Mouse (Mus musculus): ENCODE results near the gene Slc38a3. TPM values are rescaled to one million over a fixed set of nuclear protein-coding genes. Genes with fewer than 3 reads are reported as not detected.

The Slc38a3 gene
- polyA plus RNA-seq, 1 experiment: not detected

- Histone ChIP-seq H3K4me3 (ENCODE audit: insufficient read depth, low read depth, low read length) (no peak overlapping the region), H3K27ac (ENCODE audit: insufficient read depth, low read depth, low read length) (no peak overlapping the region), H3K4me1 (ENCODE audit: control insufficient read depth, insufficient read depth, low read length) (peaks cover 5% of the 10 kb centered on the region; the same call in 1 of the 2 replicates)
- TF ChIP-seq CTCF (IDR thresholded peaks at IDR 0.05; ENCODE audit: insufficient read depth, low read depth, low read length): peak; percentile 94
- TF ChIP-seq POLR2A (IDR thresholded peaks at IDR 0.05; ENCODE audit: insufficient read depth, low read depth, low read length): no peak
- 7% methylated on average over 10 of the region's 10 CpGs for WGBS
These were observed 67.2 kb downstream of the Slc38a3 start for GRCm38 (mm10) chr9:107602068-107602648.

GRCm38 (mm10) chr9:107601275-107601674, 68.1 kb downstream of the Slc38a3 start:
- Histone ChIP-seq H3K4me3 (ENCODE audit: insufficient read depth, low read depth, low read length) (no peak overlapping the region), H3K27ac (ENCODE audit: insufficient read depth, low read depth, low read length) (no peak overlapping the region), H3K4me1 (ENCODE audit: control insufficient read depth, insufficient read depth, low read length) (peaks cover 5% of the 10 kb centered on the region; the same call in 1 of the 2 replicates)
- WGBS: 86% methylated on average over 11 of the region's 11 CpGs
- TF ChIP-seq POLR2A (IDR thresholded peaks at IDR 0.05; ENCODE audit: insufficient read depth, low read depth, low read length): no peak
- no peak for TF ChIP-seq CTCF (IDR thresholded peaks at IDR 0.05; ENCODE audit: insufficient read depth, low read depth, low read length)

GRCm38 (mm10) chr9:107600745-107601144, 68.6 kb downstream of the Slc38a3 start:
- no peak for TF ChIP-seq CTCF (IDR thresholded peaks at IDR 0.05; ENCODE audit: insufficient read depth, low read depth, low read length)
- no peak for TF ChIP-seq POLR2A (IDR thresholded peaks at IDR 0.05; ENCODE audit: insufficient read depth, low read depth, low read length)
- no peak overlapping the region for H3K27ac ChIP-seq (ENCODE audit: insufficient read depth, low read depth, low read length)
- no peak overlapping the region for H3K4me3 ChIP-seq (ENCODE audit: insufficient read depth, low read depth, low read length)
- H3K4me1 ChIP-seq (ENCODE audit: control insufficient read depth, insufficient read depth, low read length): peaks cover 5% of the 10 kb centered on the region; the same call in 1 of the 2 replicates
- 78% methylated on average over 12 of the region's 12 CpGs for WGBS

Other genes with a start within 250 kb of the Slc38a3 start
- gene Tmem115, start 135.6 kb downstream of the Slc38a3 start, polyA plus RNA-seq (2012; ENCODE audit: insufficient read depth, insufficient read length, low replicate concordance, missing spikeins): not detected in 2 replicates
- gene Cyb561d2, start 127.3 kb downstream of the Slc38a3 start, polyA plus RNA-seq (2012; ENCODE audit: insufficient read depth, insufficient read length, low replicate concordance, missing spikeins): not detected in 2 replicates
- not detected in 2 replicates for gene Nprl2, start 127.3 kb downstream of the Slc38a3 start, polyA plus RNA-seq (2012; ENCODE audit: insufficient read depth, insufficient read length, low replicate concordance, missing spikeins)
- gene Zmynd10, start 122.2 kb downstream of the Slc38a3 start, polyA plus RNA-seq (2012; ENCODE audit: insufficient read depth, insufficient read length, low replicate concordance, missing spikeins): not detected in 2 replicates
- not detected in 2 replicates for gene Rassf1, start 118.0 kb downstream of the Slc38a3 start, polyA plus RNA-seq (2012; ENCODE audit: insufficient read depth, insufficient read length, low replicate concordance, missing spikeins)
- not detected in 2 replicates for gene Tusc2, start 106.3 kb downstream of the Slc38a3 start, polyA plus RNA-seq (2012; ENCODE audit: insufficient read depth, insufficient read length, low replicate concordance, missing spikeins)
- gene Hyal2, start 101.6 kb downstream of the Slc38a3 start, polyA plus RNA-seq (2012; ENCODE audit: insufficient read depth, insufficient read length, low replicate concordance, missing spikeins): not detected in 2 replicates
- not detected in 2 replicates for gene Hyal1, start 92.6 kb downstream of the Slc38a3 start, polyA plus RNA-seq (2012; ENCODE audit: insufficient read depth, insufficient read length, low replicate concordance, missing spikeins)
- gene Naa80, start 90.6 kb downstream of the Slc38a3 start, polyA plus RNA-seq (2012; ENCODE audit: insufficient read depth, insufficient read length, low replicate concordance, missing spikeins): not detected in 2 replicates
- not detected in 2 replicates for gene Hyal3, start 88.7 kb downstream of the Slc38a3 start, polyA plus RNA-seq (2012; ENCODE audit: insufficient read depth, insufficient read length, low replicate concordance, missing spikeins)
- gene Ifrd2, start 81.9 kb downstream of the Slc38a3 start, polyA plus RNA-seq (2012; ENCODE audit: insufficient read depth, insufficient read length, low replicate concordance, missing spikeins): not detected in 2 replicates
- not detected in 2 replicates for gene Sema3b, start 60.3 kb downstream of the Slc38a3 start, polyA plus RNA-seq (2012; ENCODE audit: insufficient read depth, insufficient read length, low replicate concordance, missing spikeins)
- 1,429 TPM in 1 of 2 replicates, not detected in the other for gene Gnai2, start 34.2 kb downstream of the Slc38a3 start, polyA plus RNA-seq (2012; ENCODE audit: insufficient read depth, insufficient read length, low replicate concordance, missing spikeins)
- not detected in 2 replicates for gene Gnat1, start 10.2 kb upstream of the Slc38a3 start, polyA plus RNA-seq (2012; ENCODE audit: insufficient read depth, insufficient read length, low replicate concordance, missing spikeins)
- not detected in 2 replicates for gene Sema3f, start 40.9 kb upstream of the Slc38a3 start, polyA plus RNA-seq (2012; ENCODE audit: insufficient read depth, insufficient read length, low replicate concordance, missing spikeins)
- 401 and 773 TPM in 2 replicates for gene Rbm5, start 101.5 kb upstream of the Slc38a3 start, polyA plus RNA-seq (2012; ENCODE audit: insufficient read depth, insufficient read length, low replicate concordance, missing spikeins)
- gene Rbm6, start 203.7 kb upstream of the Slc38a3 start, polyA plus RNA-seq (2012; ENCODE audit: insufficient read depth, insufficient read length, low replicate concordance, missing spikeins): 246 and 345 TPM in 2 replicates
- not detected in 2 replicates for gene Mon1a, start 218.6 kb upstream of the Slc38a3 start, polyA plus RNA-seq (2012; ENCODE audit: insufficient read depth, insufficient read length, low replicate concordance, missing spikeins)
- gene Mst1r, start 237.3 kb upstream of the Slc38a3 start, polyA plus RNA-seq (2012; ENCODE audit: insufficient read depth, insufficient read length, low replicate concordance, missing spikeins): not detected in 2 replicates